Mouse (Mus musculus): ENCODE results near the gene Hist3h2a.

GRCm38 (mm10) chr11:58904838-58905237 is 49.6 kb upstream of the Hist3h2a start:
- TF ChIP-seq MAFK (IDR thresholded peaks at IDR 0.05; ENCODE audit: insufficient read depth, low read depth, low read length) (no peak), ZNF384 (IDR thresholded peaks at IDR 0.05; ENCODE audit: low read depth, low read length) (peak; percentile 98), HCFC1 (IDR thresholded peaks at IDR 0.05; ENCODE audit: borderline replicate concordance, insufficient read depth, low read length) (no peak), CHD2 (IDR thresholded peaks at IDR 0.05; ENCODE audit: low read depth, low read length) (no peak)

All from ES-E14 (cell line).